ENCODE assay signal across 8 mouse cellular contexts in genomic region chr17:32113255-32113522, GRCm38 (mm10). TPM values are rescaled to one million over a fixed set of nuclear protein-coding genes. Genes with fewer than 3 reads are reported as not detected.
DNase-seq lines count a peak whose midpoint lies in the region; ATAC-seq and TF ChIP-seq lines count a peak whose summit lies in the region.

No protein-coding gene starts in this region.

- 0 out of 2 replicates have a peak, but pooled peaks have one; percentile 1 for ATAC-seq in lung, embryonic 16.5 days (ENCODE audit: low read depth)
- ATAC-seq in forebrain, embryonic 13.5 days: 0 out of 2 replicates have a peak, but pooled peaks have one; percentile 8
- ATAC-seq in liver, embryonic 13.5 days (ENCODE audit: low read depth): peak; percentile 27
- ATAC-seq in stomach, postnatal 0 days (ENCODE audit: low FRiP score, low TSS enrichment): no peak

- H3K36me3 ChIP-seq in lung, embryonic 16.5 days (ENCODE audit: control insufficient read depth, insufficient read depth, low read length): no peaks in the 10 kb centered on the region
- H3K36me3 ChIP-seq in forebrain, embryonic 13.5 days (ENCODE audit: poor library complexity, severe bottlenecking): no peaks in the 10 kb centered on the region
- H3K36me3 ChIP-seq in liver, embryonic 13.5 days: peaks cover 6% of the 10 kb centered on the region
- no peaks in the 10 kb centered on the region for H3K36me3 ChIP-seq in stomach, postnatal 0 days (ENCODE audit: control insufficient read depth, insufficient read depth, low read length)

- no peak for TF ChIP-seq POLR2A in lung, adult 2 months (IDR thresholded peaks at IDR 0.05; ENCODE audit: borderline replicate concordance, extremely low read depth, low read depth, low read length)

- peaks cover 5% of the 10 kb centered on the region for H3K27me3 ChIP-seq in lung, embryonic 16.5 days (ENCODE audit: control insufficient read depth, insufficient read depth, low read depth, low read length)
- H3K27me3 ChIP-seq in forebrain, embryonic 13.5 days: peaks cover 34% of the 10 kb centered on the region
- no peaks in the 10 kb centered on the region for H3K27me3 ChIP-seq in liver, embryonic 13.5 days
- H3K27me3 ChIP-seq in stomach, postnatal 0 days (ENCODE audit: control insufficient read depth, insufficient read depth, low read length): no peaks in the 10 kb centered on the region

- H3K4me2 ChIP-seq in lung, embryonic 16.5 days (ENCODE audit: low read depth, low read length): peak overlapping the region; percentile 75
- H3K4me2 ChIP-seq in forebrain, embryonic 13.5 days: peak overlapping the region; percentile 90
- H3K4me2 ChIP-seq in liver, embryonic 13.5 days: peak overlapping the region; percentile 96
- H3K4me2 ChIP-seq in stomach, postnatal 0 days (replicated peaks; ENCODE audit: low read depth): peak overlapping the region; percentile 78

- no peak for TF ChIP-seq EP300 in stomach, postnatal 0 days (optimal IDR thresholded peaks at IDR 0.05)

- no peak overlapping the region for H3K27ac ChIP-seq in lung, embryonic 16.5 days (ENCODE audit: low read length)
- H3K27ac ChIP-seq in forebrain, embryonic 13.5 days: no peak overlapping the region
- peak overlapping the region; percentile 98 for H3K27ac ChIP-seq in liver, embryonic 13.5 days
- H3K27ac ChIP-seq in stomach, postnatal 0 days (replicated peaks): no peak overlapping the region

- WGBS in lung, embryonic 16.5 days: 17% methylated on average over 8 of the region's 8 CpGs
- 34% methylated on average over 8 of the region's 8 CpGs for WGBS in lung, adult 2 months
- 8% methylated on average over 8 of the region's 8 CpGs for WGBS in forebrain, embryonic 13.5 days
- WGBS in liver, embryonic 13.5 days (ENCODE audit: insufficient replicate concordance): 7% methylated on average over 8 of the region's 8 CpGs
- 38% methylated on average over 8 of the region's 8 CpGs for WGBS in stomach, postnatal 0 days

- DNase-seq in lung, adult 2 months: no peak
- DNase-seq in liver, embryonic 13.5 days: no peak
- no peak for DNase-seq in stomach, postnatal 0 days (ENCODE audit: low spot score)
- DNase-seq in spleen, postnatal 4 days (ENCODE audit: low spot score in 2 of 2): no peak
- DNase-seq in natural killer cell, adult 2 months (ENCODE audit: low spot score in 2 of 2): no peak
- DNase-seq in B cell, adult 2 months: no peak

- H3K9me3 ChIP-seq in lung, embryonic 16.5 days (ENCODE audit: control insufficient read depth, low read length): no peaks in the 10 kb centered on the region
- no peaks in the 10 kb centered on the region for H3K9me3 ChIP-seq in forebrain, embryonic 13.5 days (replicated peaks)
- H3K9me3 ChIP-seq in liver, embryonic 13.5 days (replicated peaks): no peaks in the 10 kb centered on the region
- H3K9me3 ChIP-seq in stomach, postnatal 0 days (ENCODE audit: control insufficient read depth, low read length): no peaks in the 10 kb centered on the region

- H3K9ac ChIP-seq in lung, embryonic 16.5 days (ENCODE audit: low read length): peak overlapping the region; percentile 53
- peak overlapping the region; percentile 60 for H3K9ac ChIP-seq in forebrain, embryonic 13.5 days
- H3K9ac ChIP-seq in liver, embryonic 13.5 days: peak overlapping the region; percentile 83
- H3K9ac ChIP-seq in stomach, postnatal 0 days (ENCODE audit: low read length): no peak overlapping the region

- TF ChIP-seq CTCF in lung, adult 2 months (IDR thresholded peaks at IDR 0.05; ENCODE audit: insufficient read depth, low read length): no peak
- TF ChIP-seq CTCF in stomach, postnatal 0 days (IDR thresholded peaks at IDR 0.05; ENCODE audit: low read depth): no peak

- H3K4me1 ChIP-seq in lung, embryonic 16.5 days (replicated peaks; ENCODE audit: control insufficient read depth, insufficient read depth, low read length): peaks cover 25% of the 10 kb centered on the region
- peaks cover 12% of the 10 kb centered on the region for H3K4me1 ChIP-seq in lung, adult 2 months (ENCODE audit: control insufficient read depth, insufficient read depth, low read length)
- H3K4me1 ChIP-seq in forebrain, embryonic 13.5 days: peaks cover 21% of the 10 kb centered on the region
- peaks cover 96% of the 10 kb centered on the region for H3K4me1 ChIP-seq in liver, embryonic 13.5 days (replicated peaks)
- H3K4me1 ChIP-seq in stomach, postnatal 0 days (replicated peaks; ENCODE audit: control insufficient read depth, insufficient read depth): peaks cover 8% of the 10 kb centered on the region

- peak overlapping the region; percentile 49 for H3K4me3 ChIP-seq in lung, embryonic 16.5 days (ENCODE audit: low read length)
- H3K4me3 ChIP-seq in lung, adult 2 months (replicated peaks; ENCODE audit: extremely low read depth, low read depth, low read length): no peak overlapping the region
- peak overlapping the region; percentile 46 for H3K4me3 ChIP-seq in forebrain, embryonic 13.5 days
- peak overlapping the region; percentile 78 for H3K4me3 ChIP-seq in liver, embryonic 13.5 days (replicated peaks)
- H3K4me3 ChIP-seq in stomach, postnatal 0 days (ENCODE audit: low read depth, low read length): peak overlapping the region; percentile 42; the same call in 1 of the 2 replicates

RNA-seq across cellular contexts. Expression of gene Notch3, which starts 53.5 kb away (rescaled TPM):
- 17.1 and 17.3 TPM in 2 replicates for polyA plus RNA-seq in lung, embryonic 16.5 days (2015; fragmentation: Nextera tagmentation; extraction: Ambion mirVana)
- polyA plus RNA-seq in lung, adult 2 months (2012; rRNA removed): 98.6 and 107 TPM in 2 replicates
- polyA plus RNA-seq in forebrain, embryonic 13.5 days (2015; fragmentation: Nextera tagmentation; extraction: Ambion mirVana): 7.7 and 9.7 TPM in 2 replicates
- 0.45 and 0.48 TPM in 2 replicates for polyA plus RNA-seq in liver, embryonic 13.5 days (2015; fragmentation: Nextera tagmentation; extraction: Ambion mirVana)
- polyA plus RNA-seq in stomach, postnatal 0 days (2015; fragmentation: Nextera tagmentation; extraction: Ambion mirVana): 3.9 and 4.0 TPM in 2 replicates
